Mouse (Mus musculus): Measurements from ENCODE around the gene Pex5. TPM values are rescaled to one million over a fixed set of nuclear protein-coding genes. Genes with fewer than 3 reads are reported as not detected.
A peak's percentile ranks its signal among the peaks of the same experiment; 100 is the strongest.

Gene Pex5
- 34.4 and 35.7 TPM in 2 replicates for total RNA-seq (2012; rRNA removed)

- H3K9me3 ChIP-seq (ENCODE audit: control insufficient read depth, insufficient read depth, low read depth, low read length), result no peaks in the 10 kb centered on the region
- H3K4me3 ChIP-seq (ENCODE audit: insufficient read depth in 1 of 2, low read depth in 1 of 2, low read length in 2 of 2, poor library complexity in 1 of 2, severe bottlenecking in 1 of 2), result peak within 1 kb of the TSS; percentile 76 to 98
- in situ Hi-C loops (cut with MboI; ENCODE audit: low sequenced_read_pairs in 2 of 2, unreplicated experiment in 2 of 2), result no loop called here
- peak; percentile 91 for DNase-seq (ENCODE audit: low read depth, low spot score)
- H3K9ac ChIP-seq (ENCODE audit: insufficient read depth, low read depth, low read length, poor library complexity, severe bottlenecking), result peak within 1 kb of the TSS; percentile 89
- H3K27ac ChIP-seq (ENCODE audit: insufficient read depth, low read depth, low read length, poor library complexity, severe bottlenecking), result peak within 1 kb of the TSS; percentile 45
- no peak for TF ChIP-seq ZC3H11A (IDR thresholded peaks at IDR 0.05; ENCODE audit: borderline replicate concordance, low read depth, low read length)
- TF ChIP-seq MAFK (IDR thresholded peaks at IDR 0.05; ENCODE audit: insufficient read depth, low read depth, low read length), result no peak
- H3K36me3 ChIP-seq (ENCODE audit: control insufficient read depth, insufficient read depth, low read length, poor library complexity, severe bottlenecking), result peaks cover 10% of the 10 kb centered on the region; the same call in 1 of the 2 replicates
- H3K4me1 ChIP-seq (ENCODE audit: control insufficient read depth in 2 of 2, insufficient read depth in 2 of 2, low read length in 2 of 2, poor library complexity in 1 of 2), result no peaks in the 10 kb centered on the region; a peak in 1 of 4 replicates
Observed at GRCm38 (mm10) chr6:124414927-124415325, at the start of gene Pex5. Pex5 (minus strand) TSS chr6:124415067.

DNA sequence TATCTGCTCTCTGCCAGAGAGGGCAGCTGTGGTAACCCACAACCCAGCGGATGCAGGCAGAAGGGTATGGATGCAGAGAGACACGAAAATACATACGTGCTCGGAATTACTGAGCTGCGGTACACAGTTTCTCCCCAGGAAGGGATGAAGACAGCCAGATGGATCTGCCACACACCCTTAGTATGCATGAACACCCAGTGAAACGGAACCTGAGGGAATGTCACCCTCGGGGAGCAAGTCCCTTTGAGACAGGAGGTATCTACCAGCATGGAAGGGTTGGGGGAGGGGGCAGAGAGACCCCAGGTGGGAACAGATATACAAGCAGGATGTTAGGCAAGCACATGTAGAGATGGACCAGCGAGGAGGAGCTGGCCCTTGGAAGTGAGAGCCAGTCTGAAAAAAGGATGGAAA is 49.0 kb upstream of the Pex5 start:
- TF ChIP-seq ZNF384 (IDR thresholded peaks at IDR 0.05; ENCODE audit: low read depth, low read length), result no peak
- TF ChIP-seq HCFC1 (IDR thresholded peaks at IDR 0.05; ENCODE audit: borderline replicate concordance, insufficient read depth, low read length), result no peak
- TF ChIP-seq ZC3H11A (IDR thresholded peaks at IDR 0.05; ENCODE audit: borderline replicate concordance, low read depth, low read length), result no peak
- TF ChIP-seq MAFK (IDR thresholded peaks at IDR 0.05; ENCODE audit: insufficient read depth, low read depth, low read length), result no peak
- no peak for TF ChIP-seq CHD2 (IDR thresholded peaks at IDR 0.05; ENCODE audit: low read depth, low read length)
- peak overlapping the region; percentile 58; the same call in 1 of the 2 replicates for H3K9ac ChIP-seq (ENCODE audit: insufficient read depth, low read depth, low read length, poor library complexity, severe bottlenecking)
- DNase-seq (ENCODE audit: low read depth, low spot score), result no peak
- peaks cover 2% of the 10 kb centered on the region; the same call in 1 of the 2 replicates for H3K36me3 ChIP-seq (ENCODE audit: control insufficient read depth, insufficient read depth, low read length, poor library complexity, severe bottlenecking)
- H3K4me1 ChIP-seq (ENCODE audit: control insufficient read depth in 2 of 2, insufficient read depth in 2 of 2, low read length in 2 of 2, poor library complexity in 1 of 2), result peaks cover 0 to 3% of the 10 kb centered on the region in 2 experiments; a peak in 1 of 4 replicates
- peak overlapping the region; percentile 63 to 68; a peak in 3 of 4 replicates for H3K4me3 ChIP-seq (ENCODE audit: insufficient read depth in 1 of 2, low read depth in 1 of 2, low read length in 2 of 2, poor library complexity in 1 of 2, severe bottlenecking in 1 of 2)
- H3K27ac ChIP-seq (ENCODE audit: insufficient read depth, low read depth, low read length, poor library complexity, severe bottlenecking), result no peak overlapping the region
- in situ Hi-C loops (cut with MboI; ENCODE audit: low sequenced_read_pairs in 2 of 2, unreplicated experiment in 2 of 2), result no loop called here
- H3K9me3 ChIP-seq (ENCODE audit: control insufficient read depth, insufficient read depth, low read depth, low read length), result no peaks in the 10 kb centered on the region

DNA sequence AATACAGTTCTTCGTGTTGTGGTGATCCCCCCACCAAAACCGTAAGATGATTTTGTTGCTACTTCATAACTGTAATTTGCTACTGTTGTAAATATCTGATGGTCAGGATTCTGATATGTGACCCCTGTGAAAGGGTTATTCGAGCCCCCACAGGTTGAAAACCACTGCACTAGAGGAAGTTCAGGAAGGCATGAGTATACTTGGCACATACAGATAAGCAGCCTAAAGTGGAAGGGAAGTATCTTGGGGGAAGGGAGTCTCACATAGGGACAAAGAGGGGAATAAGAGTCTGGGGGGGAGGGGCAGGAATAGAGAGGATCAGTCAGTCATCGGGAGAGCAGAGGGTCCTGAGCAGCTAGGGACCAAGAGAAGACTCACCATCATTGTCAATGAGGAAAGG is 44.5 kb upstream of the Pex5 start:
- TF ChIP-seq HCFC1 (IDR thresholded peaks at IDR 0.05; ENCODE audit: borderline replicate concordance, insufficient read depth, low read length) (no peak), CHD2 (IDR thresholded peaks at IDR 0.05; ENCODE audit: low read depth, low read length) (no peak), ZNF384 (IDR thresholded peaks at IDR 0.05; ENCODE audit: low read depth, low read length) (no peak), MAFK (IDR thresholded peaks at IDR 0.05; ENCODE audit: insufficient read depth, low read depth, low read length) (no peak), ZC3H11A (IDR thresholded peaks at IDR 0.05; ENCODE audit: borderline replicate concordance, low read depth, low read length) (no peak)
- in situ Hi-C loops (cut with MboI; ENCODE audit: low sequenced_read_pairs in 2 of 2, unreplicated experiment in 2 of 2), result no loop called here
- Histone ChIP-seq H3K9ac (ENCODE audit: insufficient read depth, low read depth, low read length, poor library complexity, severe bottlenecking) (no peak overlapping the region), H3K9me3 (ENCODE audit: control insufficient read depth, insufficient read depth, low read depth, low read length) (no peaks in the 10 kb centered on the region), H3K27ac (ENCODE audit: insufficient read depth, low read depth, low read length, poor library complexity, severe bottlenecking) (no peak overlapping the region), H3K4me1 (ENCODE audit: control insufficient read depth in 2 of 2, insufficient read depth in 2 of 2, low read length in 2 of 2, poor library complexity in 1 of 2) (peaks cover 0 to 5% of the 10 kb centered on the region in 2 experiments; a peak in 1 of 4 replicates), H3K36me3 (ENCODE audit: control insufficient read depth, insufficient read depth, low read length, poor library complexity, severe bottlenecking) (peaks cover 2% of the 10 kb centered on the region; the same call in 1 of the 2 replicates), H3K4me3 (ENCODE audit: insufficient read depth in 1 of 2, low read depth in 1 of 2, low read length in 2 of 2, poor library complexity in 1 of 2, severe bottlenecking in 1 of 2) (no peak overlapping the region)
- no peak for DNase-seq (ENCODE audit: low read depth, low spot score)

GRCm38 (mm10) chr6:124458505-124458904 is 43.6 kb upstream of the Pex5 start:
- no peak overlapping the region for H3K27ac ChIP-seq (ENCODE audit: insufficient read depth, low read depth, low read length, poor library complexity, severe bottlenecking)
- DNase-seq (ENCODE audit: low read depth, low spot score), result no peak
- H3K9me3 ChIP-seq (ENCODE audit: control insufficient read depth, insufficient read depth, low read depth, low read length), result no peaks in the 10 kb centered on the region
- in situ Hi-C loops (cut with MboI; ENCODE audit: low sequenced_read_pairs in 2 of 2, unreplicated experiment in 2 of 2), result no loop called here
- peaks cover 2% of the 10 kb centered on the region; the same call in 1 of the 2 replicates for H3K36me3 ChIP-seq (ENCODE audit: control insufficient read depth, insufficient read depth, low read length, poor library complexity, severe bottlenecking)
- peaks cover 0 to 6% of the 10 kb centered on the region in 2 experiments; a peak in 1 of 4 replicates for H3K4me1 ChIP-seq (ENCODE audit: control insufficient read depth in 2 of 2, insufficient read depth in 2 of 2, low read length in 2 of 2, poor library complexity in 1 of 2)
- H3K9ac ChIP-seq (ENCODE audit: insufficient read depth, low read depth, low read length, poor library complexity, severe bottlenecking), result no peak overlapping the region
- H3K4me3 ChIP-seq (ENCODE audit: insufficient read depth in 1 of 2, low read depth in 1 of 2, low read length in 2 of 2, poor library complexity in 1 of 2, severe bottlenecking in 1 of 2), result no peak overlapping the region
- TF ChIP-seq ZNF384 (IDR thresholded peaks at IDR 0.05; ENCODE audit: low read depth, low read length) (no peak), MAFK (IDR thresholded peaks at IDR 0.05; ENCODE audit: insufficient read depth, low read depth, low read length) (no peak), ZC3H11A (IDR thresholded peaks at IDR 0.05; ENCODE audit: borderline replicate concordance, low read depth, low read length) (no peak), HCFC1 (IDR thresholded peaks at IDR 0.05; ENCODE audit: borderline replicate concordance, insufficient read depth, low read length) (no peak), CHD2 (IDR thresholded peaks at IDR 0.05; ENCODE audit: low read depth, low read length) (no peak)

DNA sequence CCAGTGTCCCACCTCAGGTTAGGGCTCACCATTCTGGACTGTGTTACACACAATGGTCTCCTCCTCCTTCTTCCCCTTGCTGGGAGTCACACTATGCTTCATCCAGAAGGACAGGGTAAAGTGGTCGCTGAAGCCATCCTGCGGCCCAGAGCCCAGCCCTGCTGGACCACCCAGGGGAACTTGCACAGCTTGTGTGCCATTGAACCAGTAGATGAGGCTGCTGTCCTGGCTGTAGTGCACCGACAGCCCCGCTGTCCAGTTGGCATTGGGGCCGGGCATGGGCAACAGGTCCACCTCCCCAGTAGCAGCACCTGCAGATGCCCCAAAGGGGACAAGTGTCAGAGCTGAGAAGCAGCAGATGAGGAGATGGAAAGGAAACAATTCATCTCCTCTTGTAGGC is 43.0 kb upstream of the Pex5 start:
- Histone ChIP-seq H3K4me1 (ENCODE audit: control insufficient read depth in 2 of 2, insufficient read depth in 2 of 2, low read length in 2 of 2, poor library complexity in 1 of 2) (peaks cover 0 to 7% of the 10 kb centered on the region in 2 experiments; a peak in 1 of 4 replicates), H3K27ac (ENCODE audit: insufficient read depth, low read depth, low read length, poor library complexity, severe bottlenecking) (no peak overlapping the region), H3K9me3 (ENCODE audit: control insufficient read depth, insufficient read depth, low read depth, low read length) (no peaks in the 10 kb centered on the region), H3K9ac (ENCODE audit: insufficient read depth, low read depth, low read length, poor library complexity, severe bottlenecking) (no peak overlapping the region), H3K4me3 (ENCODE audit: insufficient read depth in 1 of 2, low read depth in 1 of 2, low read length in 2 of 2, poor library complexity in 1 of 2, severe bottlenecking in 1 of 2) (no peak overlapping the region), H3K36me3 (ENCODE audit: control insufficient read depth, insufficient read depth, low read length, poor library complexity, severe bottlenecking) (peaks cover 2% of the 10 kb centered on the region; the same call in 1 of the 2 replicates)
- DNase-seq (ENCODE audit: low read depth, low spot score), result no peak
- TF ChIP-seq HCFC1 (IDR thresholded peaks at IDR 0.05; ENCODE audit: borderline replicate concordance, insufficient read depth, low read length) (no peak), ZNF384 (IDR thresholded peaks at IDR 0.05; ENCODE audit: low read depth, low read length) (no peak), ZC3H11A (IDR thresholded peaks at IDR 0.05; ENCODE audit: borderline replicate concordance, low read depth, low read length) (no peak)
- in situ Hi-C loops (cut with MboI; ENCODE audit: low sequenced_read_pairs in 2 of 2, unreplicated experiment in 2 of 2), result no loop called here

All from ES-E14 (cell line).